Mouse (Mus musculus) testis, adult 2 months (tissue): ENCODE measurements around the gene 2510039O18Rik. TPM values are rescaled to one million over a fixed set of nuclear protein-coding genes. Genes with fewer than 3 reads are reported as not detected.

Source experiments
- H3K27ac ChIP-seq: fragments of 200-500 bp; 2 replicates; pipeline ENCODE4 v1.5.1; 2012; ENCODE audit warnings: low read depth, low read length; ENCODE audit not compliant: control insufficient read depth, insufficient read depth
- H3K27me3 ChIP-seq: fragments of 200-500 bp; 2 replicates; pipeline ENCODE4 v1.6.1; 2012; ENCODE audit warnings: mild to moderate bottlenecking, low read length, moderate library complexity; ENCODE audit not compliant: control insufficient read depth, insufficient read depth
- H3K36me3 ChIP-seq: fragments of 200-500 bp; 2 replicates; pipeline ENCODE4 v1.6.1; 2012; ENCODE audit warnings: mild to moderate bottlenecking, low read length; ENCODE audit not compliant: control insufficient read depth, insufficient read depth
- H3K4me1 ChIP-seq: fragments of 200-500 bp; 2 replicates; pipeline ENCODE4 v1.6.1; 2012; ENCODE audit warnings: low read length; ENCODE audit not compliant: control insufficient read depth, insufficient read depth
- H3K4me3 ChIP-seq: fragments of 200-500 bp; 2 replicates; pipeline ENCODE4 v1.5.1; 2012; ENCODE audit warnings: low read depth, mild to moderate bottlenecking, low read length, moderate library complexity, mixed read lengths; ENCODE audit not compliant: control insufficient read depth
- CTCF ChIP-seq: fragments of 200-500 bp; IDR thresholded peaks from 2 replicates; pipeline ENCODE4 v1.5.1; 2012; ENCODE audit warnings: low read depth, mild to moderate bottlenecking, inconsistent platforms, low read length, moderate library complexity; ENCODE audit not compliant: control insufficient read depth, insufficient read depth, insufficient replicate concordance
- POLR2A ChIP-seq: fragments of 200-500 bp; IDR thresholded peaks from 2 replicates; pipeline ENCODE4 v1.6.1; 2012; ENCODE audit warnings: low read depth, mild to moderate bottlenecking, inconsistent platforms, low read length, moderate library complexity; ENCODE audit not compliant: control insufficient read depth
- polyA plus RNA-seq: library from polyadenylated mRNA; depleted of rRNA; stranded (reverse); fragments of >200 nt; gene quantifications from 2 replicates; pipeline ENCODE4 v1.2.3, GENCODE M21; 2012

The 2510039O18Rik gene
- polyA plus RNA-seq, 1 experiment, result 38.1 TPM

DNA sequence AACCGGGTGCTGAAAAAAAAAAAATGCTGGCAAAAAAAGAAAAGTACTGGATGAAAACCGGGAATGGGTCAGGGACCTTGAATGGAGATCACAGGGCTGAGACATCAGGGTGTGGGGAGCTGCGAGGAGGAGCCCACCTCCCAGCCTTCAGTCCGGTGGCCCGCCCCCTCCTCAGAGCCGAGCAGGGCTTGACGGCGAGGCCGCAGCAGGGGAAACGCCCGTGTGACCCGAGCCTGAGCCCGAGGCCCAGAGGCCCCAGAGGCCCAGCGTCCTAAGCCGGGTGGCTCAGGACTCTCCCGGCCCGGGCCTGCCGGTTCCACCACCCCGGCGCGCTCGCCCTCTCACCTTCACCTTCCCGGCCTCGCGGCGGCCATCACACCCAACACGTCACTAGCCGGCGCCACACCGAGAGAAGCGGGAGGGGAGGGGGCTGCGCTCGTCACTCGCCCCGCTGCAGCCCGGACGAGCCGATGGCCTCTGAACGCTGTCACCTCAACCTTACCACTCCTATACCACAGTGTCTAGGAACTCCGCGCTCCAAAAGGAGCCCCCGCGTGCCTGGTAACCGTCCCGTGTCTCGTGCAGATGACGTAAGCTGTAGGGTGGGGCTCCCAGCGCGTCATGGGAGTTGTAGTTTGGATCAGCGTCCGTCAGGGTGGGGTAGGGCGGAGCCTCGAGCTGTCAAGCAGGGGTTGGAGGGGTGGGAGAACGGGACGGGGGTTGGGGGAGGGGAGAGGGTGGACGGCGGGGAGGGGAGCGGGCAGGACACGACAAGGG, 36.2 kb upstream of the 2510039O18Rik start, which contains the start of gene Mfn2:
TSS of gene Mfn2 (minus strand) at position 392 of the 777 bp plus-strand sequence.
- Histone ChIP-seq H3K27me3 (no peaks in the 10 kb centered on the region), H3K4me1 (peaks cover 13% of the 10 kb centered on the region), H3K27ac (peak within 1 kb of the TSS; percentile 99), H3K36me3 (peaks cover 4% of the 10 kb centered on the region), H3K4me3 (peak within 1 kb of the TSS; percentile 100)
- peak; percentile 5; the same call in 1 of the 2 replicates for TF ChIP-seq CTCF
- peak; percentile 59 for TF ChIP-seq POLR2A

DNA sequence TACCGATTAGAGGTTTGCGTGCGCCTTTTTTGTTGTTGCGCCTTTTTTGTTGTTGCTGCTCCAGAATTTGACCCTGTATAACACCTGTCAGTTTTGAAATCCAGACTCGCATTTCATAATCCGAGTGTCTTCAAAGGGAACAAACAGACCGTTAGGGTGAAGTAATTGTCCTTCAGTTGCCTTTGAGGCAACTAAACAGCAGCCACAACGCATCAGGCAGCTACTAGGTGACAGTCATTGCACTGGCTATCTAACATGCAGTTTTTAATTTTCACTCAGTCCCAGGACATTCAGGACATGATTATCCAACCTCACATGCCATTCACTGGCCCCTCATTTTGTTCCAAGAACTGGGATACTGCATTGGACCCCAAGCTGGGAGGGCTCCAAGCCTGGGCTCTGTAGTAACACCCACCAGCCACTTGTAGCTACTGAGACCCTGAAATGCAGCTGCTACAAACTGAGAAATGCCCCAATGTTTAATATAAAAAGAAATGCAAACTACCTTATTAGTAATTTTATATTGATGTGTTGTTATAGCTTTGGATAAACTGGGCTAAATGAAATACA, 35.5 kb upstream of the 2510039O18Rik start:
- no peak for TF ChIP-seq POLR2A
- TF ChIP-seq CTCF, result no peak
- Histone ChIP-seq H3K4me3 (peak overlapping the region; percentile 100), H3K4me1 (peaks cover 13% of the 10 kb centered on the region), H3K27me3 (no peaks in the 10 kb centered on the region), H3K27ac (peak overlapping the region; percentile 57), H3K36me3 (peaks cover 4% of the 10 kb centered on the region; the same call in 1 of the 2 replicates)

DNA sequence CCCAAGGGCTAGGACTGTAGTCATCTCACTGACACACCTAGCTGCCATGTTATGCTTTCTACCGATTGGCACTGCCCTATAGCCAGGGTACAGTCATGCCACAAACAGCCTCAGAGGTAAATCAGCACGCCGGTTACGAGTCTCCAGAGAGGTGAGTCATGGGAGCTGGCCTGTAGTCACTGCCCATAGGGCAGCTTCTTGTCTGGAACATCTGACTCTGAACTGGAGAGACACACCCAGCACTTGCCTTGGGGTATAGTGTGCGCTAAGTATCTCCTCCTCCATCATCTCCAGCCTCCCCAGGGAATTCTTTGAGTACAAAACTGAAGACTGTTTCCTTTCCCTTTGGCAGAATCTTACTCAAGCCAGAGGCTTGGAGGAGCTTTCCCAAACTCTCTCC, 34.5 kb upstream of the 2510039O18Rik start:
- H3K27me3 ChIP-seq, result no peaks in the 10 kb centered on the region
- no peak overlapping the region for H3K4me3 ChIP-seq
- H3K36me3 ChIP-seq, result peaks cover 4% of the 10 kb centered on the region; the same call in 1 of the 2 replicates
- H3K27ac ChIP-seq, result no peak overlapping the region
- TF ChIP-seq CTCF (no peak), POLR2A (no peak)
- H3K4me1 ChIP-seq, result peaks cover 13% of the 10 kb centered on the region

DNA sequence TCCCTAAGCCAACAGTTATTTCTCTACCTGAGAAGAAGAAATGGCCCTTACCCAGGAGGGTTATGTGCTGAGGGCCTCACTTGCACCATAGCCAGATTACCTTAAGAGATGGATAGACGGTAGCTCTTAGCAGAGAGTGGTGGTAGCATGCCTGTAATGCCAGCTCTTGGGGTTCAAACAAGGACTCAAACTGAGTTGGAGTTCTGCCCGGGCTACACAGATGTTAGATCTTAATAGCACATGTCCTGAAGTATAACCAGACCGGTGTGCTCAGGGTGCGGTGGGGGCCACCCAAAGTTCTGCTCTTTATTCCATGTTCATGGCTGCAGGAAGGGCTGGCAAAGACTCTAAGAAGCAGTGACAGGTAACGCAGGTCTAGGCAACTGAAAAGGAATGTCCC, 31.2 kb upstream of the 2510039O18Rik start:
- H3K36me3 ChIP-seq, result no peaks in the 10 kb centered on the region
- peaks cover 8% of the 10 kb centered on the region; the same call in 1 of the 2 replicates for H3K4me1 ChIP-seq

DNA sequence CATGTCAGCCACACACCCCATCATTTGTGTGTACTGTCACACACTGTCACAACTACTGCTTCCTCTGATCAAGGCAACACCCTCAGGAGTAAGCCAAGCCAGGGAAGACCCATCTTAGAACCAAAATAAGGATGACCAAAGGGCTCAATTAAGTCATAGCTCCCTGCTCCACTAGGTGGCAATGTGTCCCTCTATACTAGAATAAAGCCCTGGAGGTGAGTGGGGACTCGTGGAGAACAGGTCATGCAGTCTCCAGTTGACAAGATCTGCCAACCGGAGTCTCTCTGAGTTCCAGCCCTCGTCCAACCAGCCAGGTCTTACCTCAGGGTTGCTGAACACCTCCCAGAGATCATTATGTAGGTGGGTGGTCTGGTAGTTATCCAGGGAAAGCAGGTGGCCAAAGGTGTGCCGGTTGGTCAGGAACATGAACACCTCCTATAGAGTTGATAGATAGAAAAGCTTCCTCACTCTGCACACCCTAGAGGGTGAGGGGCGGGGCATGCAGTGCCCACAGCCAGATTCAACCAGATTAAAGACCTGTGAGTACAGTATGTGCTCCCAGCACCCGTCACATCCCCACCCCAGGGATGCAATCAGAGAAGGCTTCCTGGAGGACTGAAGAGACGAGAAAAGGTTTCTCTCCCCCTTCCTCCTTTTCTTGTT, 22.1 kb upstream of the 2510039O18Rik start:
- no peaks in the 10 kb centered on the region for H3K27me3 ChIP-seq
- no peaks in the 10 kb centered on the region for H3K36me3 ChIP-seq
- no peak for TF ChIP-seq POLR2A
- no peak; the same call in 1 of the 2 replicates for TF ChIP-seq CTCF
- H3K4me1 ChIP-seq, result no peaks in the 10 kb centered on the region
- H3K4me3 ChIP-seq, result no peak overlapping the region
- no peak overlapping the region for H3K27ac ChIP-seq

More for the DNA sequence above, 31.2 kb upstream of the 2510039O18Rik start:
- TF ChIP-seq CTCF (no peak), POLR2A (no peak)
- Histone ChIP-seq H3K27me3 (no peaks in the 10 kb centered on the region), H3K4me3 (no peak overlapping the region), H3K27ac (no peak overlapping the region)

DNA sequence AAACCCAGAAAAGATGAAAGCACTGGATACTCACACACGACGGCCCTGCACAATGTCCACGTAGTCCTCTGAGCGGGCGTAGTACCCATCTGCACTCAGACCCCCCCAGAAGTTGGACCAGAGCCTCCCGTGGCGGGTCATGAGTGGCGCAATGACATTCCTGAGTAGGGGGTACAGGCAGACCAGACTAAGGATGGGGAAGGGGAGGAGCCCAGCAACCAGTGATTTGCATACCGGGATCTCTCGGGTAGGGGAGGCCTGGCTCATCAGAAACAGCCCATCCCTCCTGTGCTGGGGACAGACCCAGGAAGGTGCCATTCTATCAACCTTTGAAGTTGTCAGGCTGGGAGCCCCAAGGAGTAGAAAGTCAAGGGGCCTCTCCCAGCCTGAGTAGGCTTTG, 19.7 kb upstream of the 2510039O18Rik start:
- H3K27me3 ChIP-seq, result no peaks in the 10 kb centered on the region
- no peaks in the 10 kb centered on the region for H3K4me1 ChIP-seq
- no peak for TF ChIP-seq CTCF
- TF ChIP-seq POLR2A, result no peak
- no peak overlapping the region for H3K27ac ChIP-seq
- H3K4me3 ChIP-seq, result no peak overlapping the region
- H3K36me3 ChIP-seq, result no peaks in the 10 kb centered on the region

DNA sequence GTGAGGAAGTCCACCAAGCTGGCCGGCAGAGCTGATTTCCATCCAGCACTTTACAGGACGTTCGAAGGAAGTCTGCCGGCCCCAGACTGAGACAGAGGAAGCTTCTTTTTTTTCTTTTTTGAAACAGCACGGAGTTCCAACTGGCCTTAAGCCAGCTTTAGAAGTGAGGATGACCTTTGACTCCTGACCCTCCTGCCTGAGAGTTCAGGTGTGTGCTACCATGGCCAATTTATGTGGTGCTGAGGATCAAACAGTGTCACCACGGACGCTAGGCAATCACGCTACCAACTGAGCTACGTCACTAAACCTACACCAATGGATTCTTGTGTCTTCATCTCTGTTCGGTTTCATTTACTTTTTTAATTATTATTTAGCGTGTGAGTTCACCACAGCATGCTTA, 18.4 kb upstream of the 2510039O18Rik start:
- no peak for TF ChIP-seq POLR2A
- TF ChIP-seq CTCF, result no peak
- no peaks in the 10 kb centered on the region for H3K4me1 ChIP-seq
- no peaks in the 10 kb centered on the region for H3K27me3 ChIP-seq
- no peaks in the 10 kb centered on the region for H3K36me3 ChIP-seq
- no peak overlapping the region for H3K27ac ChIP-seq
- H3K4me3 ChIP-seq, result no peak overlapping the region
